8 mouse cellular contexts compared by ENCODE assay signal in genomic region chr8:19535195-19535829, GRCm38 (mm10). TPM values are rescaled to one million over a fixed set of nuclear protein-coding genes. Genes with fewer than 3 reads are reported as not detected.
DNase-seq lines count a peak whose midpoint lies in the region; ATAC-seq and TF ChIP-seq lines count a peak whose summit lies in the region.

No protein-coding gene starts in this region.

- H3K27me3 ChIP-seq in forebrain, embryonic 16.5 days (replicated peaks; ENCODE audit: control insufficient read depth, insufficient read depth, low read length) = no peaks in the 10 kb centered on the region
- peaks cover 14% of the 10 kb centered on the region for H3K27me3 ChIP-seq in limb, embryonic 14.5 days (ENCODE audit: control insufficient read depth, insufficient read depth, low read length)

- peak overlapping the region; percentile 19 for H3K4me3 ChIP-seq in gastrocnemius, adult 2 months
- peak overlapping the region; percentile 29 for H3K4me3 ChIP-seq in forebrain, embryonic 16.5 days (replicated peaks; ENCODE audit: low read length)
- H3K4me3 ChIP-seq in limb, embryonic 14.5 days (replicated peaks; ENCODE audit: low read length) = peak overlapping the region; percentile 28

- peak; percentile 52; the same call in 1 of the 2 replicates for ATAC-seq in forebrain, embryonic 16.5 days
- no peak for ATAC-seq in limb, embryonic 14.5 days (ENCODE audit: low FRiP score, low read depth)

- H3K9ac ChIP-seq in forebrain, embryonic 16.5 days (replicated peaks; ENCODE audit: low read depth, low read length) = no peak overlapping the region; the same call in 1 of the 2 replicates
- peak overlapping the region; percentile 31 for H3K9ac ChIP-seq in limb, embryonic 14.5 days (ENCODE audit: low read depth, low read length, severe bottlenecking)

- intact Hi-C loops in gastrocnemius, adult 2 months (cut with DNase I) = no loop called here
- intact Hi-C loops in gastrocnemius, postnatal 36 days (cut with DNase I) = no loop called here

- H3K36me3 ChIP-seq in forebrain, embryonic 16.5 days (ENCODE audit: control insufficient read depth, insufficient read depth) = no peaks in the 10 kb centered on the region
- no peaks in the 10 kb centered on the region for H3K36me3 ChIP-seq in limb, embryonic 14.5 days (ENCODE audit: control insufficient read depth, insufficient read depth, low read length)

- peak; percentile 16 for DNase-seq in gastrocnemius, adult 2 months
- no peak for DNase-seq in gastrocnemius, postnatal 10 days
- DNase-seq in brain, embryonic 14.5 days (ENCODE audit: low read depth) = peak; percentile 0
- DNase-seq in limb, embryonic 14.5 days (ENCODE audit: low spot score) = no peak
- DNase-seq in urinary bladder, postnatal 36 days (ENCODE audit: low spot score in 2 of 2) = no peak
- DNase-seq in gastrocnemius, postnatal 36 days = no peak
- DNase-seq in thymus, postnatal 25 days = no peak

- no peak for TF ChIP-seq CTCF in gastrocnemius, adult 2 months (IDR thresholded peaks at IDR 0.05)
- no peak for TF ChIP-seq CTCF in brain, embryonic 14.5 days (IDR thresholded peaks at IDR 0.05; ENCODE audit: borderline replicate concordance, extremely low read depth, insufficient read depth, insufficient read length)

- peak overlapping the region; percentile 45 for H3K4me2 ChIP-seq in forebrain, embryonic 16.5 days (ENCODE audit: low read length)
- peak overlapping the region; percentile 55 for H3K4me2 ChIP-seq in limb, embryonic 14.5 days (replicated peaks; ENCODE audit: low read depth, low read length, severe bottlenecking)

- WGBS in forebrain, embryonic 16.5 days = 11% methylated on average over 49 of the region's 75 CpGs
- WGBS in limb, embryonic 14.5 days = 9% methylated on average over 45 of the region's 75 CpGs

- no peaks in the 10 kb centered on the region for H3K4me1 ChIP-seq in forebrain, embryonic 16.5 days (replicated peaks; ENCODE audit: control insufficient read depth, insufficient read depth, low read length)
- no peaks in the 10 kb centered on the region for H3K4me1 ChIP-seq in limb, embryonic 14.5 days (ENCODE audit: control insufficient read depth, insufficient read depth, low read length)

- H3K27ac ChIP-seq in gastrocnemius, adult 2 months = no peak overlapping the region
- no peak overlapping the region for H3K27ac ChIP-seq in forebrain, embryonic 16.5 days (ENCODE audit: low read length)
- no peak overlapping the region for H3K27ac ChIP-seq in limb, embryonic 14.5 days (replicated peaks; ENCODE audit: low read depth, low read length)

- no peak for TF ChIP-seq POLR2A in brain, embryonic 14.5 days (IDR thresholded peaks at IDR 0.05; ENCODE audit: borderline replicate concordance, extremely low read depth, insufficient read depth, insufficient read length, poor library complexity, severe bottlenecking)
- no peak for TF ChIP-seq POLR2A in limb, embryonic 14.5 days (IDR thresholded peaks at IDR 0.05; ENCODE audit: borderline replicate concordance, extremely low read depth, insufficient read depth, insufficient read length)

- no peaks in the 10 kb centered on the region for H3K9me3 ChIP-seq in forebrain, embryonic 16.5 days (ENCODE audit: control insufficient read depth, low read length)
- H3K9me3 ChIP-seq in limb, embryonic 14.5 days (ENCODE audit: control insufficient read depth, low read length) = no peaks in the 10 kb centered on the region

RNA-seq across cellular contexts. Expression of gene Defb7, which starts 40.4 kb away (rescaled TPM):
- not detected for total RNA-seq in gastrocnemius, adult 2 months (2021)
- total RNA-seq in gastrocnemius, postnatal 10 days (2021) = not detected
- polyA plus RNA-seq in brain, embryonic 14.5 days (2012; rRNA removed) = not detected in 2 replicates
- polyA plus RNA-seq in forebrain, embryonic 16.5 days (2015; fragmentation: Nextera tagmentation; extraction: Ambion mirVana) = not detected in 2 replicates
- not detected in 2 replicates for polyA plus RNA-seq in limb, embryonic 14.5 days (2012; rRNA removed)
- polyA plus RNA-seq in limb, embryonic 14.5 days (2014; fragmentation: Nextera tagmentation; extraction: Ambion mirVana) = not detected in 2 replicates
- total RNA-seq in gastrocnemius, postnatal 36 days (2021) = not detected

Comparison
In these comparisons a context has a peak if more than half of its experiments do, and no peak if none do; other contexts are left out.
1. DNase-seq: peak in gastrocnemius, adult 2 months (single experiment) and brain, embryonic 14.5 days (single experiment); none in gastrocnemius, postnatal 10 days (single experiment), limb, embryonic 14.5 days (single experiment), urinary bladder, postnatal 36 days (0 of 2), gastrocnemius, postnatal 36 days (0 of 2) and thymus, postnatal 25 days (single experiment).
2. Peak in every context shown above with its lines, with median percentiles within 50 percentile points of each other: H3K4me3 ChIP-seq.